Mouse (Mus musculus) left cerebral cortex, postnatal 4 days (tissue): Measurements from ENCODE around the gene Btnl2. TPM values are rescaled to one million over a fixed set of nuclear protein-coding genes. Genes with fewer than 3 reads are reported as not detected.
A peak's percentile ranks its signal among the peaks of the same experiment; 100 is the strongest.
"Not testable (repeated sequence)": the region's sequence is repeated elsewhere in the genome, so short reads cannot be mapped to it uniquely, and the experiment has no call there.

Source experiments
- DNase-seq: peaks from one replicate; pipeline ENCODE4 v3.0.0-alpha.2; 2022
- intact Hi-C: fragments of 180-260 bp; cut with DNase I; formaldehyde crosslinking; loops from one replicate; pipeline ENCODE4 v1.15.1; 2025
- total RNA-seq, 2 experiments: library from RNA; stranded (reverse); gene quantifications; 2 replicates each; pipeline ENCODE4 v1.2.3; 2021

The Btnl2 gene
- total RNA-seq = under 1 TPM; 0.36 to 0.38 TPM

GRCm38 (mm10) chr17:34354539-34354938 is at the start of gene Btnl2:
Gene Btnl2, plus strand, starts transcription at chr17:34354822.
- no peak for DNase-seq
- intact Hi-C loops = no loop called here

GRCm38 (mm10) chr17:34305380-34306030 is 49.1 kb upstream of the Btnl2 start, which contains the start of gene H2-Eb1:
Gene H2-Eb1, plus strand, starts transcription at chr17:34305867.
- intact Hi-C loops = loop anchor here (5.0 kb wide), 1 partner anchor 53 kb away; no protein-coding TSS in a partner anchor
- peak; percentile 77 for DNase-seq

GRCm38 (mm10) chr17:34306407-34306806 is 48.2 kb upstream of the Btnl2 start:
- no peak for DNase-seq
- intact Hi-C loops = loop anchor here (5.0 kb wide), 1 partner anchor 54 kb away; no protein-coding TSS in a partner anchor

DNA sequence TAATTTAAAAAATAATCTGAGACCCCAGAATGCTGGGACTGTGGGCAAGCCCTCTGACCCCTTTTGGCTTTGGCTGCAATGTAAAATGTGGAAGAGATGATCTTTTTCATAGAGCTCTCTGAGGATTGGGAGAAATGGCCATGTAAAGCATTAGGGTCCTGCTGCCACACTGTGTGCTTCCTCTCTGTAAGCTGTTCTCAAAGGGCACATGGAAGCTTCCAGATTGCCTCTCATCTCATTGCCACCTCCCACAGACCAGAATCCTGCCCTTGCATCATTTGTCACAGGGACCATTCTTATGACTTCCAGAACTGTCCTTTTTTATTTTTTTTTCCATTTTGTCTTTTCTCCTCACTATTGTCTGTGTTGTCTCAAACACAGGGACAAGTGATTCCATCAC is 47.4 kb upstream of the Btnl2 start:
- intact Hi-C loops = loop anchor here (5.0 kb wide), 1 partner anchor 55 kb away; no protein-coding TSS in a partner anchor

GRCm38 (mm10) chr17:34308161-34308560 is 46.5 kb upstream of the Btnl2 start:
- no peak for DNase-seq
- intact Hi-C loops = loop anchor here (5.0 kb wide), 1 partner anchor 56 kb away; no protein-coding TSS in a partner anchor

More for the DNA sequence above, 47.4 kb upstream of the Btnl2 start:
- DNase-seq = no peak

- intact Hi-C loops = loop anchor here (5.0 kb wide), 1 partner anchor 57 kb away; no protein-coding TSS in a partner anchor
- DNase-seq = no peak
Observed at GRCm38 (mm10) chr17:34309225-34309624, 45.4 kb upstream of the Btnl2 start.

DNA sequence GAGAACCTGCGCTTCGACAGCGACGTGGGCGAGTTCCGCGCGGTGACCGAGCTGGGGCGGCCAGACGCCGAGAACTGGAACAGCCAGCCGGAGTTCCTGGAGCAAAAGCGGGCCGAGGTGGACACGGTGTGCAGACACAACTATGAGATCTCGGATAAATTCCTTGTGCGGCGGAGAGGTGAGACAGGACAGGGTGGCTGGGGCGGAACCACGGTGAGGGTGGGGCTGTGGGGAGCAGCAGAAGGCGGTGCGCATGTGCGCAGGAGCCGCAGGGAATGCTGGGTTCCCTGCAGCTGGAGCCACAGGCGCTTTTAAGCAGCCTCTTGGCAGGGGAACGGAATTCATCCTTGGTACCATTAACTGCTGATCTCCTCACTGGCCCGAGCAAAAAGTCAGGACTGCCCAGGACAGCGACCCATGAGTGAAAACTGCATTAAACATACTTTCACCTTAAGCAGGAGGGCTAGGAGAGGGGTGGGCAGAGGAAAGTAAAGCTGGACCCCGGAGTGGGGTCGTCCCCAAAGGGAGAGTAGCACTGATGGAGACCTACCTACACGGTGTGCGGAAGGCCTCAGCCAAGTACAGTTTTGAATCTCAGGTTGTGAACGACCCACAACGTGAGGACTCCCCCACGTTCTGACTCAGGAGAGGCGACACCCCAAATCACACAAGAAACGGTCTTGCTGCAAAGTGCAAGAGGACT is 44.8 kb upstream of the Btnl2 start:
- DNase-seq = peak; percentile 50
- intact Hi-C loops = loop anchor here (5.0 kb wide), 2 partner anchors 48 to 58 kb away; no protein-coding TSS in a partner anchor

DNA sequence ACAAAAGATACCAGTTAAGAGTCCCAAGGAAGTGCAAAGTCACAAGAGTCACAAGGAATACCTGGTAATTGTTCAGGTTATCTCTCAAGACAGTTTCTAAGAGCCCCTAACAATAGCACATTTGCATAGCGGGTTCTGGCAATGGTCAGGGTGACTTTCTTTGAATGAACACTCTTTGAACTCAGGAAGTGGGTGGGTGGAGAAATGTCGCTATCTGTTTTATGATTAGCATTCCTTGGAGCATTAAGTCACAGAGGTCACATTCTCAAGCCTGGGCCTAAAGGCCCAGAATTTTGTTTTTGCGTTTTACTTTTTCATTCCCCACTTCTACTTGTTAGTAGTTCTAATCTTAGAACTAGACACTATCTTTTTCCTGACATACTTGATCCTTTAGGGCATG is 44.1 kb upstream of the Btnl2 start:
- intact Hi-C loops = loop anchor here (5.0 kb wide), 1 partner anchor 48 kb away; no protein-coding TSS in a partner anchor

DNA sequence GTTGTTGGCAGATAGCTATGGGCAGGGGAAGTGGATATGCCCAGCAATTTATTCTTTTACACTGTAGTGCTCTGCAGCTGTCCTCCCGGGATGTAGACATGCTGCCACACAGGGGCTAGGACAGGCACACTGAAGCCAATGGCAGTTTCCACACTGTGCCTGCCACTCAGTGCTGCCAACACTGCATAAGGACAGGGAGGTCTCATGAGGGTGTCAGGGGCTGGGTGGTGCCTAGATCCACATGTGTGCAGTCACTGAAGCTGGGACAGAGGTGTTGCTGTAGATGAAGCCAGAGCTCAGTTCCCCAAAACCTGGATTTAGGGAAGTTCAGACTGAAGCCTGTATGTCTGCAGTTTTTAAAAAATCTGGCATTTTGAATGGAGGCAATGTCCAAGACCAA is 42.4 kb upstream of the Btnl2 start:
- DNase-seq = no peak
- intact Hi-C loops = loop anchor here (5.0 kb wide), 1 partner anchor 50 kb away; no protein-coding TSS in a partner anchor

More for the DNA sequence above, 44.1 kb upstream of the Btnl2 start:
- DNase-seq = not testable (repeated sequence)

- DNase-seq = peak; percentile 75
- intact Hi-C loops = loop anchor here (5.0 kb wide), 1 partner anchor 51 kb away; no protein-coding TSS in a partner anchor
Observed at GRCm38 (mm10) chr17:34313393-34313792, 41.2 kb upstream of the Btnl2 start.

DNA sequence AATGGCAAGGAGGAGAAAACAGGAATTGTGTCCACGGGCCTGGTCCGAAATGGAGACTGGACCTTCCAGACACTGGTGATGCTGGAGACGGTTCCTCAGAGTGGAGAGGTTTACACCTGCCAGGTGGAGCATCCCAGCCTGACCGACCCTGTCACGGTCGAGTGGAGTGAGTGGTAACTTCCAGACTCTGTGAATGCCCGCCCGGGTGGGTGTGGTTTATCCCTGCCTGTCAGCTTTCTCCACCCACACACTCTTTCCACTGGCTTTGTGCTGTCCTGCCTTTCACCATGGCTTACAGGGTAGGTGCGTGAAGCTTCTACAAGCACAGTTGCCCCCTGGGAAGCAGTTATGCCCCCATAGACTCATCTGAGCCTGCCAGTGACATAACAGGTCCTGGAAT is 40.3 kb upstream of the Btnl2 start:
- no peak for DNase-seq
- intact Hi-C loops = loop anchor here (5.0 kb wide), 1 partner anchor 52 kb away; no protein-coding TSS in a partner anchor

GRCm38 (mm10) chr17:34315512-34315911 is 39.1 kb upstream of the Btnl2 start:
- intact Hi-C loops = no loop called here

GRCm38 (mm10) chr17:34316697-34317096 is 37.9 kb upstream of the Btnl2 start:
- intact Hi-C loops = no loop called here
- DNase-seq = no peak

More at GRCm38 (mm10) chr17:34315512-34315911, 39.1 kb upstream of the Btnl2 start:
- DNase-seq = no peak

GRCm38 (mm10) chr17:34317275-34317674 is 37.3 kb upstream of the Btnl2 start:
- intact Hi-C loops = no loop called here
- no peak for DNase-seq

DNA sequence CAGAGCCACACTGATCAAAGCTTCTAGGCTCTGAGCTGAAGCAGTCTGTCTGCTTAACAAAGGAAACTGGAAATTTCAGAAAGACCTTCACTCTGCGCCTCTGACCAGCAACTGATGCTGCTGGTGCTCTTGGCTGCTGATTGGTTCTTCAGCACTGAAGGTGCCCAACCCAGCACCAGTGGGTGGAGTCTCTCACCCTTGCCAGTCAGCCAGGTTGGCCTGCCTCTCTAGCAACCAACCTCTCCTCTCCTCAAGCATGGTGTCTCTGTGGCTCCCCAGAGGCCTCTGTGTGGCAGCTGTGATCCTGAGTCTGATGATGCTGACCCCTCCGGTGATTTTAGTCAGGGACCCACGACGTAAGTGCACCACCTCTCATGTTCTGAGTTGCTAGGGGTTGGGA is 29.2 kb upstream of the Btnl2 start, which contains the start of gene H2-Eb2:
H2-Eb2 (plus strand) TSS at position 230 of the 400 bp plus-strand sequence.
- no peak for DNase-seq
- intact Hi-C loops = no loop called here

DNA sequence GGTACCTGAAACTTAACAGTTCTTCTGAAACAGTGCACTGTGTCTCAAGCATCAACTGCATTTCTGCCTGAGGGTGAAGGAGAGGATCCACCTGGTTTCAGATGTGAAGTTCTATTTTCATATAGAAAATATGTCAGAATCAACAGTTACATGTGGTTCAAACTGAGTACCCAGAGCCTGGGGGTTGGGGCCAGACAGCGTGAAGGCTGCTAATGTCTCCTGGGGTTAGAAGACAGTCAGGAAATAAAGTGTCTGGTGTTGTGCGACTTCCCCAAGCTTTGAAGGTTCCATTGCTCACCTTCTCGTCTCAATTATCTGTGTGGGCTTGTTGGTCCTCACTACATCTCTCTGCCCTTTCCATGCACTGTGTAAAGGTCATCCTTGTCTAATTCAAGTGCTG is 28.2 kb upstream of the Btnl2 start:
- intact Hi-C loops = no loop called here

DNA sequence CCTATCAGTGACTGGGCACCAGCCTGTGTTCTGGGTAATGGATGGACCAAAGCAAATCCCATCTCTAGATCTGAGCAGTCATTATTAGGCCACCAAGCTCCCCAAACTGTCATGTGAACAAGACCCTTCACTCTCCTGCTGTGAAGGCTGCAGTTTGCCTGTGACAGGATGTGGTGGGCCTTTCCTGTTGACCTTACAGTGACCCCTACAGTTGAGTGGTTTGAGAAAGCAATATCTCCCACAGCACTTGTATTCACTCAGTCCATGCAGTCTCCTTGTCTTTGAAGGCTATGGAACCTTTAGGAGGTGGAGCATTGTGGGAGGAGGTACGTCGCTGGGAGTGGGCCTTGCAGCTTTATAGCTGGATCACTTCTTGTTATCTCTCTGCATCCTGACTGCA is 24.8 kb upstream of the Btnl2 start:
- intact Hi-C loops = no loop called here
- DNase-seq = no peak

More for the DNA sequence above, 28.2 kb upstream of the Btnl2 start:
- no peak for DNase-seq

- intact Hi-C loops = no loop called here
- no peak for DNase-seq
Observed at GRCm38 (mm10) chr17:34331200-34331599, 23.4 kb upstream of the Btnl2 start.

DNA sequence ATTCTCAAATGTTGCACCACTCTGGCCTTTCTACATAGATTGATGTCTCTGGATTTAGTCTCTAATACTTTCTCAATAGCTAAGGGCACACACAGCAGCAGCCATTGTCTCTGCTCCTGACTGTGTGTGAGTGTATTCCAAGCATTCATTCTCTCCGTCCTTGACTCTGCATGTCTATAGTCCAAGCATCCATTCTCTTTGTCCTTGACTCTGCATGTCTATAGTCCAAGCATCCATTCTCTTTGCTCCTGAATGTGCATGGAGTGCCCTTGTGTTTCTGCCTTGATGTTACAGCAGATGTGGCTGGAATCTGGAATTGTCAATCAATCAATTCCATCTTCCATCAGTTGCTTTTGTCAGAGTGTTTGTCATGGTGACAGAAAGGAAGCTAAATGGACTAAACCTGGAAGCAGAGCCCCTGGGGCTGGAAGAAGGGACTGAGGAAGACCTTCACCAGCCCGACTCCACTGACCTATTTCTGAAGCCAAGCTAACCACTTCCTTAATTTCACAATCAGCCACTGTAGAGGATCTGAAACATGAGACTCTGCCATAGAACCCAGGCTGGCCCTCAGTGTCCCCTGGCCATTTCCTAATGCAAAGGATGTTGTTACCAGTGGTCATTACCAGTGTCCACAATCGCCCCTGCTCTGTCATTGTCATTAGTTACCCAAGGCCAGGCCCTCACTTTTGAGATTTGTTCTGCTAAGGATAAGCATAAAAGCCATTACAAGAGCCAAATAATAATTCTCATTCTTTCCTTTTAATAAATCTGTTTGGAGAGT is 13.8 kb upstream of the Btnl2 start:
- no peak for DNase-seq
- intact Hi-C loops = loop anchor here (10.0 kb wide), 1 partner anchor 96 kb away; no protein-coding TSS in a partner anchor

DNA sequence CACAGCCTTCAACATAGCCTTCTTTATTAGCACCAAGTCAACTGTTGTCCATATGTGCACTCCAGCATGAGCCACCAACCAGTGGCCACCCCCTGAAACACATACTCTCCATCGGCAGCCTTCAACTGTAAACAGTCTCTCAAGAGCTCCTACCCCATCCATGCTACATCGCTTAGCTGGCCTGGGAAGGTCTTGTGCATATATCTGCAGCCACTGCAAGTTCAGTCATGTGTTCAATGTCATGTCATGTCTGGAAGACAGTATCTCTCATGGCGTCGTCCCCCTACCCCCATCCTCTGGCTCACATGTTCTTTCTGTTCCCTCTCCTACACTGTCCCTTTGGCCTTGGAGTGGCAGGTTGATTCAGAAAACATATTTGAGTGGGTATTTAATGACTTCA is 9.7 kb upstream of the Btnl2 start:
- intact Hi-C loops = loop anchor here (5.0 to 10.0 kb wide), 2 partner anchors 100 to 173 kb away; no protein-coding TSS in a partner anchor

More for the DNA sequence above, 9.7 kb upstream of the Btnl2 start:
- no peak for DNase-seq
